Mouse (Mus musculus) myocyte (in vitro differentiated cells): ENCODE results near the gene Ptgir. TPM values are rescaled to one million over a fixed set of nuclear protein-coding genes. Genes with fewer than 3 reads are reported as not detected.

Experiments used
- H3K27me3 ChIP-seq: one replicate; pipeline ENCODE4 v1.6.1; 2011; ENCODE audit not compliant: control insufficient read depth, insufficient read depth, insufficient read length
- H3K36me3 ChIP-seq: one replicate; pipeline ENCODE4 v1.6.1; 2011; ENCODE audit not compliant: control insufficient read depth, insufficient read depth
- H3K4me2 ChIP-seq: one replicate; pipeline ENCODE4 v1.6.1; 2011; ENCODE audit warnings: low read depth, control low read depth
- H3K4me3 ChIP-seq: one replicate; pipeline ENCODE4 v1.5.1; 2011; ENCODE audit warnings: mild to moderate bottlenecking, control low read depth, moderate library complexity
- H3K79me2 ChIP-seq: one replicate; pipeline ENCODE4 v1.6.1; 2011; ENCODE audit not compliant: control insufficient read depth, insufficient read depth
- H3ac ChIP-seq: one replicate; pipeline ENCODE4 v1.6.1; 2011; ENCODE audit not compliant: control insufficient read depth, insufficient read length
- CEBPB ChIP-seq: IDR thresholded peaks from 2 replicates; pipeline ENCODE4 v1.6.1; 2011; ENCODE audit warnings: mild to moderate bottlenecking, moderate library complexity; ENCODE audit not compliant: poor library complexity, insufficient read depth, severe bottlenecking
- E2F4 ChIP-seq: IDR thresholded peaks from one replicate; pipeline ENCODE4 v1.6.1; 2011; ENCODE audit warnings: mild to moderate bottlenecking, control low read depth, moderate library complexity; ENCODE audit not compliant: insufficient read depth
- MAX ChIP-seq: IDR thresholded peaks from one replicate; pipeline ENCODE4 v1.6.1; 2011; ENCODE audit warnings: low read depth, mild to moderate bottlenecking, control low read depth
- MYOD1 ChIP-seq, 3 experiments: IDR thresholded peaks; one replicate each; pipeline ENCODE4 v1.6.1; 2011; ENCODE audit warnings: control low read depth in 2 of 3, low read depth in 2 of 3, mild to moderate bottlenecking in 2 of 3, moderate library complexity in 1 of 3; ENCODE audit not compliant: insufficient read length in 2 of 3, control insufficient read depth in 1 of 3
- MYOG ChIP-seq, 3 experiments: IDR thresholded peaks; one replicate each; pipeline ENCODE4 v1.6.1; 2011; ENCODE audit warnings: control low read depth in 2 of 3, low read depth in 2 of 3, mild to moderate bottlenecking in 2 of 3; ENCODE audit not compliant: insufficient read length in 2 of 3, control insufficient read depth in 1 of 3, insufficient read depth in 1 of 3
- POLR2A ChIP-seq: IDR thresholded peaks from one replicate; pipeline ENCODE4 v1.6.1; 2011; ENCODE audit warnings: low read depth, mild to moderate bottlenecking, control low read depth, moderate library complexity; ENCODE audit not compliant: insufficient read length
- POLR2AphosphoS2 ChIP-seq: IDR thresholded peaks from one replicate; pipeline ENCODE4 v1.6.1; 2011; ENCODE audit warnings: low read depth, control low read depth; ENCODE audit not compliant: insufficient read length
- REST ChIP-seq: IDR thresholded peaks from one replicate; pipeline ENCODE4 v1.6.1; 2011; ENCODE audit warnings: mild to moderate bottlenecking, control low read depth, moderate library complexity; ENCODE audit not compliant: insufficient read depth, insufficient read length
- SRF ChIP-seq: IDR thresholded peaks from one replicate; pipeline ENCODE4 v1.6.1; 2011; ENCODE audit warnings: low read depth; ENCODE audit not compliant: control insufficient read depth, insufficient read length
- TCF12 ChIP-seq: IDR thresholded peaks from one replicate; pipeline ENCODE4 v1.6.1; 2011; ENCODE audit warnings: mild to moderate bottlenecking, control low read depth; ENCODE audit not compliant: poor library complexity, insufficient read depth, severe bottlenecking
- TCF3 ChIP-seq: IDR thresholded peaks from one replicate; pipeline ENCODE4 v1.6.1; 2011; ENCODE audit warnings: low read depth, control low read depth; ENCODE audit not compliant: insufficient read length
- USF1 ChIP-seq: IDR thresholded peaks from one replicate; pipeline ENCODE4 v1.6.1; 2011; ENCODE audit warnings: low read depth, mild to moderate bottlenecking, control low read depth, moderate library complexity
- polyA plus RNA-seq: library from polyadenylated mRNA; unstranded; fragments of >200 nt; fragmentation: generic; extraction: Trizol; gene quantifications from one replicate; pipeline ENCODE4 v1.2.1, GENCODE M21; 2012; ENCODE audit warnings: missing spikeins

The Ptgir gene
- polyA plus RNA-seq, 1 experiment = 2.6 TPM

- no peak for TF ChIP-seq POLR2AphosphoS2
- no peak for TF ChIP-seq CEBPB
- no peak for TF ChIP-seq POLR2A
- Histone ChIP-seq H3K79me2 (peaks cover 3% of the 10 kb centered on the region), H3K27me3 (no peaks in the 10 kb centered on the region), H3K4me3 (no peak overlapping the region), H3ac (no peak overlapping the region), H3K36me3 (no peaks in the 10 kb centered on the region), H3K4me2 (no peak overlapping the region)
Observed at GRCm38 (mm10) chr7:16871600-16871999, 34.7 kb upstream of the Ptgir start.

GRCm38 (mm10) chr7:16872478-16872877 lies 33.8 kb upstream of the Ptgir start:
- peaks cover 3% of the 10 kb centered on the region for H3K79me2 ChIP-seq
- H3K4me3 ChIP-seq = no peak overlapping the region
- H3K27me3 ChIP-seq = no peaks in the 10 kb centered on the region
- no peaks in the 10 kb centered on the region for H3K36me3 ChIP-seq
- no peak overlapping the region for H3ac ChIP-seq
- H3K4me2 ChIP-seq = no peak overlapping the region
- TF ChIP-seq MYOG (IDR thresholded peaks at IDR 0.05; ENCODE audit: control insufficient read depth in 1 of 3, insufficient read depth in 1 of 3, insufficient read length in 2 of 3, low read depth in 2 of 3) (no peak), TCF3 (no peak), SRF (no peak), POLR2A (no peak), TCF12 (no peak), USF1 (no peak), E2F4 (no peak), MAX (no peak), CEBPB (no peak), POLR2AphosphoS2 (no peak)

- Histone ChIP-seq H3K4me3 (no peak overlapping the region), H3K4me2 (no peak overlapping the region), H3K36me3 (no peaks in the 10 kb centered on the region), H3ac (no peak overlapping the region), H3K79me2 (peaks cover 3% of the 10 kb centered on the region), H3K27me3 (no peaks in the 10 kb centered on the region)
- no peak for TF ChIP-seq USF1
- TF ChIP-seq REST = no peak
- no peak for TF ChIP-seq TCF12
- TF ChIP-seq SRF = no peak
- TF ChIP-seq MAX = no peak
- TF ChIP-seq MYOD1 (IDR thresholded peaks at IDR 0.05; ENCODE audit: control insufficient read depth in 1 of 3, insufficient read length in 2 of 3, low read depth in 2 of 3) = no peak
- TF ChIP-seq POLR2AphosphoS2 = no peak
- TF ChIP-seq MYOG (IDR thresholded peaks at IDR 0.05; ENCODE audit: control insufficient read depth in 1 of 3, insufficient read depth in 1 of 3, insufficient read length in 2 of 3, low read depth in 2 of 3) = no peak
- TF ChIP-seq TCF3 = no peak
- no peak for TF ChIP-seq POLR2A
- TF ChIP-seq CEBPB = no peak
- no peak for TF ChIP-seq E2F4
Observed at GRCm38 (mm10) chr7:16873392-16873791, 32.9 kb upstream of the Ptgir start.

GRCm38 (mm10) chr7:16874190-16874589 lies 32.1 kb upstream of the Ptgir start:
- no peaks in the 10 kb centered on the region for H3K27me3 ChIP-seq
- peaks cover 3% of the 10 kb centered on the region for H3K79me2 ChIP-seq
- peak overlapping the region; percentile 85 for H3K4me2 ChIP-seq
- no peak overlapping the region for H3ac ChIP-seq
- H3K4me3 ChIP-seq = peak overlapping the region; percentile 32
- TF ChIP-seq E2F4 = no peak
- no peak for TF ChIP-seq CEBPB
- no peak for TF ChIP-seq TCF12
- no peak for TF ChIP-seq POLR2AphosphoS2
- no peak for TF ChIP-seq MYOD1 (IDR thresholded peaks at IDR 0.05; ENCODE audit: control insufficient read depth in 1 of 3, insufficient read length in 2 of 3, low read depth in 2 of 3)
- no peak for TF ChIP-seq REST
- TF ChIP-seq USF1 = no peak
- TF ChIP-seq MYOG (IDR thresholded peaks at IDR 0.05; ENCODE audit: control insufficient read depth in 1 of 3, insufficient read depth in 1 of 3, insufficient read length in 2 of 3, low read depth in 2 of 3) = no peak
- no peak for TF ChIP-seq POLR2A
- TF ChIP-seq TCF3 = no peak
- H3K36me3 ChIP-seq = no peaks in the 10 kb centered on the region

- Histone ChIP-seq H3ac (peak overlapping the region; percentile 75), H3K36me3 (no peaks in the 10 kb centered on the region), H3K4me2 (peak overlapping the region; percentile 85), H3K79me2 (peaks cover 3% of the 10 kb centered on the region), H3K4me3 (peak overlapping the region; percentile 32), H3K27me3 (no peaks in the 10 kb centered on the region)
- TF ChIP-seq POLR2A = no peak
- TF ChIP-seq TCF12 = no peak
- no peak for TF ChIP-seq POLR2AphosphoS2
- TF ChIP-seq MYOG (IDR thresholded peaks at IDR 0.05; ENCODE audit: control insufficient read depth in 1 of 3, insufficient read depth in 1 of 3, insufficient read length in 2 of 3, low read depth in 2 of 3) = peak; percentile 3 to 71 (median 39)
- peak in 2 of 3 experiments; percentile 60 to 61 for TF ChIP-seq MYOD1 (IDR thresholded peaks at IDR 0.05; ENCODE audit: control insufficient read depth in 1 of 3, insufficient read length in 2 of 3, low read depth in 2 of 3)
- TF ChIP-seq SRF = peak; percentile 75
- TF ChIP-seq TCF3 = no peak
- TF ChIP-seq USF1 = peak; percentile 52
- TF ChIP-seq MAX = no peak
- TF ChIP-seq E2F4 = no peak
- TF ChIP-seq REST = no peak
- no peak for TF ChIP-seq CEBPB
Observed at GRCm38 (mm10) chr7:16874756-16875309, 31.5 kb upstream of the Ptgir start.
